Mouse (Mus musculus) CH12.LX (cell line): Measurements from ENCODE around the gene Midn. TPM values are rescaled to one million over a fixed set of nuclear protein-coding genes. Genes with fewer than 3 reads are reported as not detected.

Experiments used
- DNase-seq: peaks from one replicate; pipeline ENCODE4 v3.0.0-alpha.2; 2013; ENCODE audit errors: extremely low read depth
- H3K27ac ChIP-seq: 2 replicates; pipeline ENCODE4 v1.5.1; 2012; ENCODE audit warnings: low read depth, mild to moderate bottlenecking, control low read depth, moderate library complexity; ENCODE audit not compliant: insufficient read depth
- H3K27me3 ChIP-seq: replicated peaks from 2 replicates; pipeline ENCODE3; 2012; ENCODE audit warnings: inconsistent platforms
- H3K36me3 ChIP-seq, 2 experiments: replicated peaks in 1 of 2; 2 replicates each; pipeline versions ENCODE3 to v1.6.1; 2012; ENCODE audit warnings: inconsistent platforms in 1 of 2, low read length in 1 of 2, mild to moderate bottlenecking in 1 of 2, mixed read lengths in 1 of 2, moderate library complexity in 1 of 2; ENCODE audit not compliant: control insufficient read depth in 1 of 2, insufficient read depth in 1 of 2
- H3K4me1 ChIP-seq, 2 experiments: 2 replicates each; pipeline ENCODE4 v1.6.1; 2012; ENCODE audit warnings: inconsistent platforms in 1 of 2, moderate library complexity in 1 of 2; ENCODE audit not compliant: insufficient read depth in 2 of 2, control insufficient read depth in 1 of 2
- H3K4me2 ChIP-seq: 2 replicates; pipeline ENCODE4 v1.6.1; 2012; ENCODE audit warnings: low read depth, mild to moderate bottlenecking, control low read depth; ENCODE audit not compliant: poor library complexity, insufficient read depth, severe bottlenecking
- H3K4me3 ChIP-seq, 3 experiments: fragments of 150-350 bp in 1 of 3; sonication (generic) in 1 of 3; replicated peaks in 1 of 3; 2 replicates each; pipeline versions ENCODE3 to v1.5.1; 2011 to 2012; ENCODE audit warnings: low read depth in 2 of 3, low read length in 2 of 3, mild to moderate bottlenecking in 2 of 3, moderate library complexity in 2 of 3, control low read depth in 1 of 3, improper control_type of control experiment in 1 of 3, inconsistent platforms in 1 of 3, mixed read lengths in 1 of 3; ENCODE audit not compliant: poor library complexity in 1 of 3
- H3K79me2 ChIP-seq: replicated peaks from 2 replicates; pipeline ENCODE4 v1.6.1; 2012; ENCODE audit warnings: mild to moderate bottlenecking, moderate library complexity; ENCODE audit not compliant: control insufficient read depth, poor library complexity, insufficient read depth, severe bottlenecking; ENCODE audit errors: extremely low read depth
- H3K9ac ChIP-seq: 2 replicates; pipeline ENCODE4 v1.6.1; 2012; ENCODE audit warnings: low read depth, mild to moderate bottlenecking, control low read depth, moderate library complexity; ENCODE audit not compliant: insufficient read depth
- H3K9me3 ChIP-seq: replicated peaks from 2 replicates; pipeline ENCODE3; 2012; ENCODE audit warnings: low read length, inconsistent platforms, mixed read lengths
- CHD1 ChIP-seq: IDR thresholded peaks from 2 replicates; pipeline ENCODE4 v1.6.1; 2012; ENCODE audit warnings: low read depth, low read length, improper control_type of control experiment, inconsistent platforms
- CHD2 ChIP-seq: IDR thresholded peaks from 2 replicates; pipeline ENCODE4 v1.6.1; 2011; ENCODE audit warnings: low read length, improper control_type of control experiment
- E2F4 ChIP-seq: IDR thresholded peaks from 2 replicates; pipeline ENCODE4 v1.6.1; 2011; ENCODE audit warnings: low read depth, low read length, improper control_type of control experiment; ENCODE audit not compliant: insufficient replicate concordance
- EP300 ChIP-seq: IDR thresholded peaks from 2 replicates; pipeline ENCODE4 v1.6.1; 2011; ENCODE audit warnings: low read length, improper control_type of control experiment
- ETS1 ChIP-seq: conservative IDR thresholded peaks from 2 replicates; pipeline ENCODE4 v1.6.1; 2012; ENCODE audit warnings: low read depth, mild to moderate bottlenecking, inconsistent platforms, low read length, improper control_type of control experiment, moderate library complexity
- HCFC1 ChIP-seq: IDR thresholded peaks from 2 replicates; pipeline ENCODE4 v1.6.1; 2012; ENCODE audit warnings: low read depth, mild to moderate bottlenecking, inconsistent platforms, low read length, improper control_type of control experiment
- JUN ChIP-seq: IDR thresholded peaks from 2 replicates; pipeline ENCODE4 v1.6.1; 2011; ENCODE audit warnings: low read depth, mild to moderate bottlenecking, low read length, improper control_type of control experiment, moderate library complexity; ENCODE audit not compliant: insufficient read depth
- KAT2A ChIP-seq: IDR thresholded peaks from 2 replicates; pipeline ENCODE4 v1.6.1; 2012; ENCODE audit warnings: low read length, improper control_type of control experiment, inconsistent platforms; ENCODE audit not compliant: insufficient replicate concordance
- MAFK ChIP-seq: IDR thresholded peaks from 2 replicates; pipeline ENCODE4 v1.6.1; 2011; ENCODE audit warnings: low read length, improper control_type of control experiment; ENCODE audit not compliant: insufficient replicate concordance
- MAZ ChIP-seq: IDR thresholded peaks from 2 replicates; pipeline ENCODE4 v1.6.1; 2012; ENCODE audit warnings: low read depth, mild to moderate bottlenecking, inconsistent platforms, low read length, improper control_type of control experiment, moderate library complexity
- MEF2A ChIP-seq: IDR thresholded peaks from 2 replicates; pipeline ENCODE4 v1.6.1; 2014; ENCODE audit warnings: low read depth, mild to moderate bottlenecking, inconsistent platforms, low read length, improper control_type of control experiment, borderline replicate concordance
- MXI1 ChIP-seq: IDR thresholded peaks from 2 replicates; pipeline ENCODE4 v1.6.1; 2011; ENCODE audit warnings: mild to moderate bottlenecking, low read depth, low read length, improper control_type of control experiment
- MYC ChIP-seq: IDR thresholded peaks from 2 replicates; pipeline ENCODE4 v1.6.1; 2011; ENCODE audit warnings: low read depth, mild to moderate bottlenecking, improper control_type of control experiment, low read length
- NRF1 ChIP-seq: IDR thresholded peaks from 2 replicates; pipeline ENCODE4 v1.6.1; 2014; ENCODE audit warnings: low read depth, mild to moderate bottlenecking, inconsistent platforms, low read length, improper control_type of control experiment, moderate library complexity
- PAX5 ChIP-seq: IDR thresholded peaks from 2 replicates; pipeline ENCODE4 v1.6.1; 2012; ENCODE audit warnings: low read length, inconsistent platforms, mixed read lengths
- POLR2AphosphoS2 ChIP-seq: IDR thresholded peaks from 2 replicates; pipeline ENCODE4 v1.6.1; 2011; ENCODE audit warnings: low read depth, low read length, improper control_type of control experiment
- RAD21 ChIP-seq: IDR thresholded peaks from 2 replicates; pipeline ENCODE4 v1.6.1; 2011; ENCODE audit warnings: low read depth, mild to moderate bottlenecking, low read length, improper control_type of control experiment, moderate library complexity
- SIN3A ChIP-seq: IDR thresholded peaks from 2 replicates; pipeline ENCODE4 v1.6.1; 2012; ENCODE audit warnings: low read length, improper control_type of control experiment, inconsistent platforms
- TBP ChIP-seq: conservative IDR thresholded peaks from 2 replicates; pipeline ENCODE4 v1.6.1; 2011; ENCODE audit warnings: low read depth, low read length, improper control_type of control experiment
- TCF12 ChIP-seq: IDR thresholded peaks from 2 replicates; pipeline ENCODE4 v1.6.1; 2014; ENCODE audit warnings: low read depth, mild to moderate bottlenecking, inconsistent platforms, low read length, improper control_type of control experiment
- UBTF ChIP-seq: IDR thresholded peaks from 2 replicates; pipeline ENCODE4 v1.6.1; 2012; ENCODE audit warnings: low read depth, mild to moderate bottlenecking, inconsistent platforms, low read length, improper control_type of control experiment, moderate library complexity
- USF1 ChIP-seq: IDR thresholded peaks from 2 replicates; pipeline ENCODE4 v1.6.1; 2014; ENCODE audit warnings: low read depth, mild to moderate bottlenecking, inconsistent platforms, low read length, improper control_type of control experiment
- ZKSCAN1 ChIP-seq: IDR thresholded peaks from 2 replicates; pipeline ENCODE4 v1.6.1; 2012; ENCODE audit warnings: low read depth, inconsistent platforms, low read length, improper control_type of control experiment, borderline replicate concordance
- dilution Hi-C: fragments of 300-500 bp; cut with MboI; formaldehyde crosslinking; loops from 2 replicates; pipeline ENCODE4 v1.14.3; 2020; ENCODE audit warnings: low sequenced_read_pairs; ENCODE audit not compliant: extremely low pct_unique_long_range_greater_than_20kb, extremely low pct_ligation_motif_present
- in situ Hi-C: fragments of 300-500 bp; cut with MboI; formaldehyde crosslinking; loops from 3 replicates; pipeline ENCODE4 v1.14.3; 2019; ENCODE audit warnings: low sequenced_read_pairs, low pct_ligation_motif_present, low pct_unique_long_range_greater_than_20kb, mixed read lengths
- polyA plus RNA-seq: library from polyadenylated mRNA; unstranded; fragments of >175 nt; gene quantifications from 2 replicates; pipeline ENCODE4 v1.2.1, GENCODE M21; 2012; ENCODE audit warnings: low read depth; ENCODE audit not compliant: insufficient read length
- total RNA-seq, 2 experiments: library from RNA; depleted of rRNA; stranded (reverse); fragments of 300-350 nt in 1 of 2; fragments of >200 nt in 1 of 2; gene quantifications; 2 replicates each; pipeline ENCODE4 v1.2.3; 2012 to 2014

The Midn gene
- total and polyA plus RNA-seq, 3 experiments, result 4.7 to 33.2 (median 16.2) TPM

- dilution Hi-C loops (no loop called here), in situ Hi-C loops (no loop called here)
- Histone ChIP-seq H3K36me3 (no peaks in the 10 kb centered on the region), H3K27ac (no peak overlapping the region), H3K9ac (no peak overlapping the region), H3K4me3 (no peak overlapping the region), H3K4me1 (peaks cover under 1 to 3% of the 10 kb centered on the region in 2 experiments; a peak in 2 of 4 replicates), H3K27me3 (peaks cover 77% of the 10 kb centered on the region), H3K9me3 (peaks cover 2% of the 10 kb centered on the region), H3K4me2 (no peak overlapping the region), H3K79me2 (no peaks in the 10 kb centered on the region)
- no peak for TF ChIP-seq CHD2
- no peak for TF ChIP-seq TCF12
- no peak for TF ChIP-seq MAFK
- TF ChIP-seq HCFC1, result no peak
- TF ChIP-seq JUN, result no peak
- TF ChIP-seq TBP, result no peak
- TF ChIP-seq SIN3A, result no peak
- TF ChIP-seq CHD1, result no peak
- no peak for TF ChIP-seq KAT2A
- TF ChIP-seq PAX5, result no peak
- DNase-seq, result no peak
These were observed 46.4 kb downstream of the Midn start for GRCm38 (mm10) chr10:80194441-80194840.

- dilution Hi-C loops (no loop called here), in situ Hi-C loops (no loop called here)
- no peaks in the 10 kb centered on the region for H3K9me3 ChIP-seq
- no peak overlapping the region for H3K4me2 ChIP-seq
- no peak overlapping the region for H3K4me3 ChIP-seq
- H3K36me3 ChIP-seq, result no peaks in the 10 kb centered on the region
- H3K27ac ChIP-seq, result no peak overlapping the region
- H3K4me1 ChIP-seq, result peaks cover 2 to 4% of the 10 kb centered on the region in 2 experiments; a peak in 2 of 4 replicates
- no peak for DNase-seq
- TF ChIP-seq MYC (no peak), MAZ (no peak), ZKSCAN1 (no peak), RAD21 (no peak), MEF2A (no peak), E2F4 (no peak), TCF12 (no peak), MXI1 (no peak), USF1 (no peak), PAX5 (no peak), POLR2AphosphoS2 (no peak), ETS1 (no peak), NRF1 (no peak), EP300 (no peak), UBTF (no peak)
- H3K27me3 ChIP-seq, result peaks cover 69% of the 10 kb centered on the region
- H3K9ac ChIP-seq, result no peak overlapping the region
- H3K79me2 ChIP-seq, result no peaks in the 10 kb centered on the region
These were observed 48.1 kb downstream of the Midn start for GRCm38 (mm10) chr10:80196167-80196566.
